Mouse (Mus musculus) intestine, postnatal 0 days (tissue): ENCODE measurements around the gene Nmt1. TPM values are rescaled to one million over a fixed set of nuclear protein-coding genes. Genes with fewer than 3 reads are reported as not detected.

ENCODE experiments used
- ATAC-seq: fragments of 200-750 bp; cut with Nextera tagmentation; 2 replicates; pipeline ENCODE4 v1.8.0; 2017; ENCODE audit warnings: mild to moderate bottlenecking, moderate TSS enrichment, moderate library complexity
- H3K27ac ChIP-seq: fragments of 300-500 bp; sonication (generic); 2 replicates; pipeline ENCODE4 v1.5.1; 2014; ENCODE audit warnings: mild to moderate bottlenecking, low read depth, low read length, moderate library complexity
- H3K27me3 ChIP-seq: fragments of 300-500 bp; sonication (generic); replicated peaks from 2 replicates; pipeline ENCODE4 v1.6.1; 2014; ENCODE audit warnings: low read length, mixed read lengths; ENCODE audit not compliant: control insufficient read depth, insufficient read depth
- H3K36me3 ChIP-seq: fragments of 300-500 bp; sonication (generic); 2 replicates; pipeline ENCODE4 v1.6.1; 2014; ENCODE audit warnings: mild to moderate bottlenecking, moderate library complexity; ENCODE audit not compliant: control insufficient read depth, insufficient read depth
- H3K4me1 ChIP-seq: fragments of 300-500 bp; sonication (generic); replicated peaks from 2 replicates; pipeline ENCODE4 v1.6.1; 2014; ENCODE audit warnings: antibody characterized with exemption, low read length, mixed read lengths; ENCODE audit not compliant: control insufficient read depth, insufficient read depth
- H3K4me2 ChIP-seq: fragments of 300-500 bp; sonication (generic); replicated peaks from 2 replicates; pipeline ENCODE4 v1.6.1; 2014; ENCODE audit warnings: low read depth, mild to moderate bottlenecking, moderate library complexity
- H3K4me3 ChIP-seq: fragments of 300-500 bp; sonication (generic); 2 replicates; pipeline ENCODE4 v1.5.1; 2014; ENCODE audit warnings: low read depth, low read length
- H3K9ac ChIP-seq: fragments of 300-500 bp; sonication (generic); 2 replicates; pipeline ENCODE4 v1.6.1; 2014; ENCODE audit warnings: mild to moderate bottlenecking, low read depth, low read length
- H3K9me3 ChIP-seq: fragments of 300-500 bp; sonication (generic); 2 replicates; pipeline ENCODE4 v1.6.1; 2016; ENCODE audit warnings: mixed run types; ENCODE audit not compliant: control insufficient read depth
- CTCF ChIP-seq: sonication (generic); IDR thresholded peaks from 2 replicates; pipeline ENCODE4 v1.5.1; 2016; ENCODE audit warnings: low read depth, mild to moderate bottlenecking, control low read depth, antibody characterized with exemption, moderate library complexity
- WGBS: fragments of 180-500 bp; shearing (Covaris S2); extraction: QIAGEN DNeasy Blood & Tissue Kit; methylation state at CpG from one replicate; pipeline ENCODE4 v1.1.7; 2014; 5-methylcytosine and 5-hydroxymethylcytosine counted together
- polyA plus RNA-seq: library from polyadenylated mRNA; unstranded; fragments of >200 nt; fragmentation: Nextera tagmentation; extraction: Ambion mirVana; gene quantifications from 2 replicates; pipeline ENCODE4 v1.2.1, GENCODE M21; 2015

Gene Nmt1
- polyA plus RNA-seq, 1 experiment from 2014 or later, result 58.4 TPM

GRCm38 (mm10) chr11:103098531-103099190 is 70.7 kb downstream of the Nmt1 start:
- peaks cover 18% of the 10 kb centered on the region for H3K4me1 ChIP-seq
- H3K27ac ChIP-seq, result no peak overlapping the region
- ATAC-seq, result no peak
- peaks cover 16% of the 10 kb centered on the region; the same call in 1 of the 2 replicates for H3K27me3 ChIP-seq
- no peaks in the 10 kb centered on the region for H3K36me3 ChIP-seq
- no peak for TF ChIP-seq CTCF
- no peak overlapping the region for H3K4me3 ChIP-seq
- no peak overlapping the region for H3K9ac ChIP-seq
- H3K4me2 ChIP-seq, result no peak overlapping the region
- WGBS, result 78% methylated on average over 11 of the region's 11 CpGs
- no peaks in the 10 kb centered on the region for H3K9me3 ChIP-seq

GRCm38 (mm10) chr11:103099352-103099940 is 71.5 kb downstream of the Nmt1 start:
- Histone ChIP-seq H3K9ac (no peak overlapping the region), H3K27me3 (peaks cover 16% of the 10 kb centered on the region; the same call in 1 of the 2 replicates), H3K4me1 (peaks cover 24% of the 10 kb centered on the region), H3K4me3 (no peak overlapping the region), H3K9me3 (no peaks in the 10 kb centered on the region), H3K4me2 (no peak overlapping the region), H3K27ac (no peak overlapping the region), H3K36me3 (no peaks in the 10 kb centered on the region)
- WGBS, result 75% methylated on average over 12 of the region's 12 CpGs
- no peak for ATAC-seq
- no peak for TF ChIP-seq CTCF

GRCm38 (mm10) chr11:103100361-103100760 is 72.4 kb downstream of the Nmt1 start:
- Histone ChIP-seq H3K27me3 (peaks cover 16% of the 10 kb centered on the region; the same call in 1 of the 2 replicates), H3K4me3 (no peak overlapping the region), H3K4me1 (peaks cover 26% of the 10 kb centered on the region), H3K9ac (no peak overlapping the region), H3K36me3 (no peaks in the 10 kb centered on the region), H3K27ac (no peak overlapping the region), H3K9me3 (no peaks in the 10 kb centered on the region), H3K4me2 (no peak overlapping the region)
- 71% methylated on average over 8 of the region's 8 CpGs for WGBS
- TF ChIP-seq CTCF, result no peak
- no peak for ATAC-seq

GRCm38 (mm10) chr11:103101481-103101865 is 73.5 kb downstream of the Nmt1 start, which contains the start of the genes Plcd3 and Acbd4:
TSS of gene Plcd3 (minus strand) at chr11:103101658.
TSS of gene Acbd4 (plus strand) at chr11:103101682.
- no peak within 1 kb of the TSS for H3K27ac ChIP-seq
- WGBS, result under 1% methylated on average over 33 of the region's 34 CpGs

GRCm38 (mm10) chr11:103101866-103102501 is 74.0 kb downstream of the Nmt1 start:
- ATAC-seq, result no peak; the same call in 1 of the 2 replicates
- peaks cover 29% of the 10 kb centered on the region for H3K4me1 ChIP-seq
- no peak for TF ChIP-seq CTCF
- peak overlapping the region; percentile 93 for H3K4me2 ChIP-seq
- H3K27me3 ChIP-seq, result peaks cover 16% of the 10 kb centered on the region; the same call in 1 of the 2 replicates
- no peak overlapping the region for H3K27ac ChIP-seq
- peak overlapping the region; percentile 49 for H3K4me3 ChIP-seq
- H3K36me3 ChIP-seq, result 0 out of 2 replicates have a peak, but pooled peaks cover 11% of the 10 kb centered on the region
- 2% methylated on average over 30 of the region's 30 CpGs for WGBS
- H3K9ac ChIP-seq, result peak overlapping the region; percentile 52
- no peaks in the 10 kb centered on the region for H3K9me3 ChIP-seq

More at GRCm38 (mm10) chr11:103101481-103101865, 73.5 kb downstream of the Nmt1 start, which contains the start of the genes Plcd3 and Acbd4:
- TF ChIP-seq CTCF, result peak; percentile 1; the same call in 1 of the 2 replicates
- Histone ChIP-seq H3K9ac (peak within 1 kb of the TSS; percentile 52), H3K36me3 (0 out of 2 replicates have a peak, but pooled peaks cover 11% of the 10 kb centered on the region), H3K9me3 (no peaks in the 10 kb centered on the region), H3K4me2 (peak within 1 kb of the TSS; percentile 93), H3K4me3 (peak within 1 kb of the TSS; percentile 49), H3K27me3 (peaks cover 16% of the 10 kb centered on the region; the same call in 1 of the 2 replicates), H3K4me1 (peaks cover 29% of the 10 kb centered on the region)
- ATAC-seq, result no peak
